Mouse (Mus musculus): ENCODE measurements around the gene Cpped1. TPM values are rescaled to one million over a fixed set of nuclear protein-coding genes. Genes with fewer than 3 reads are reported as not detected.

Cpped1 gene
- polyA plus RNA-seq (2012): 0.37 and 0.41 TPM in 2 replicates

DNA sequence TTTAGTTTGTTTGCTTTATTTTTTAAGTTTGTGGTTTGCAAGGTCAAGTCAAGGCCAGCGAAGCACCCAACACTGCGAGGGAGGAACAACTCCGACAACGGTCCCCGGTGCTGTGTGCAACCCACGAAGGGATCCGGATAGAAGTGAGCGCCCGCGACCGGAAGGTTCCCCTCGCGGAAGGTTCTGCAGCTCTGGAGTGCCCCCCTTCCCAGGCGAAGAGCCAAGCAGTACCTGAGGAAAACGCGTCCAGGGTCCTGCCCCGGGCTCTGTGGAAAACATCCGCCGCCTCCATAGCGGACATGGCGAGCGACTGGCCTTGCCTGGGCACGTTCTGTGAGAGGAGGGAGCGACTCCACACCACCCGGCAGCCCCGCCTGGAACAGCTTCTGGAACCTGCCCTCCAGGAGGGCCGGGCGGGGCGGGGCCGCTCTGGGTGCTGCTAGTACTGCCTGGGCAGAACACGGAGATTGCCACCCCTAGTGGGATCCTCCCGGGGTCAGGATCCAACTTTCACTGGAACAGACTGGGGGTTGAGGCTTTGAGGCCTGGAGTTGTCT lies at the start of gene Cpped1:
TSS of gene Cpped1 (minus strand) at position 411 of the 557 bp plus-strand sequence.
- no peak for TF ChIP-seq GATA1 (IDR thresholded peaks at IDR 0.05; ENCODE audit: low read length)
- TF ChIP-seq TAL1 (IDR thresholded peaks at IDR 0.05; ENCODE audit: low read length): no peak
- Histone ChIP-seq H3K27me3 (ENCODE audit: control insufficient read depth) (no peaks in the 10 kb centered on the region; the same call in 1 of the 2 replicates), H3K9me3 (ENCODE audit: control insufficient read depth, low read length) (no peaks in the 10 kb centered on the region), H3K36me3 (ENCODE audit: control insufficient read depth) (peaks cover 6% of the 10 kb centered on the region), H3K4me3 (replicated peaks) (peak within 1 kb of the TSS; percentile 81), H3K4me1 (ENCODE audit: control insufficient read depth) (peaks cover 21% of the 10 kb centered on the region)

DNA sequence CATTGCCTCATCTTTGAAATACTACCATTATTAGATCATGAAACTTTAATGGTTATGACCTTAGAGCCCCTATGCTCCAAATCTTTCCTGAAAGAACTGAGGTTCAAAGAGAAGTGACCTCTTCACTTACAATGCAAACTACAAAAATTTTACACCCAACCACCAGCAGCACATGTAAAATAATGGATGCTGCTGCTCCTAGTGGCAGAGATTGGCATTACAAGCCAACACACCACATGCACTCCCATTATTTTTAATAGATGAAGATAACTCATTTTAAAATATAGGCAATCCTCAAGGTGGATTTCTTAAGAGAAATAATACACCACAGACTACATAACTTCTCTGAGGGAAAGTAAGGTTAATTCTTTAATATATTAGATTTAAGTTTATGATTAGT lies 31.2 kb upstream of the Cpped1 start:
- H3K36me3 ChIP-seq (ENCODE audit: control insufficient read depth): no peaks in the 10 kb centered on the region
- no peaks in the 10 kb centered on the region for H3K4me1 ChIP-seq (ENCODE audit: control insufficient read depth)
- H3K27me3 ChIP-seq (ENCODE audit: control insufficient read depth): 0 out of 2 replicates have a peak, but pooled peaks cover 2% of the 10 kb centered on the region
- no peak overlapping the region for H3K4me3 ChIP-seq (replicated peaks)
- peaks cover 4% of the 10 kb centered on the region for H3K9me3 ChIP-seq (ENCODE audit: control insufficient read depth, low read length)
- TF ChIP-seq GATA1 (IDR thresholded peaks at IDR 0.05; ENCODE audit: low read length) (no peak), TAL1 (IDR thresholded peaks at IDR 0.05; ENCODE audit: low read length) (no peak)

DNA sequence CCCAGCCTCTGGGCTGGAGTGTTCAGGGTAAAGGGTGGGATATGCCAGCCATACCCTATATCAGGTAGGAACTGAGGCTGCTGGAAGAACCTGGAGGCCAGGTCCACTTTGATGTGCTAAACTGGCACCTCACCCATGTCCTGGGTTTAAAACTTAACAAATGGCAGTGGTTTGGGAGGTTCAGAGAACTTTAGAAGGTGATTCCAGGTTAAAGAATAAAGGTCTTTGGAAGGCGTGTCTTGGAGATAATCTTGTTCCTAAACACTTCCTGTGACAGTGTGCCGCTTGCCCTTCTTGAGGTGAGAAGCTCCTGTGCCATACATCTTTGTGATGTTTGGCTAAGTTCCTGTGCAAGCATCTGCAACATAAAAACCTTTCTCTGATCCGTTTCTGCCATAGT lies 1.6 kb upstream of the Cpped1 start:
- peaks cover 3% of the 10 kb centered on the region for H3K36me3 ChIP-seq (ENCODE audit: control insufficient read depth)
- peaks cover 21% of the 10 kb centered on the region for H3K4me1 ChIP-seq (ENCODE audit: control insufficient read depth)
- H3K27me3 ChIP-seq (ENCODE audit: control insufficient read depth): peaks cover 2% of the 10 kb centered on the region
- no peak for TF ChIP-seq TAL1 (IDR thresholded peaks at IDR 0.05; ENCODE audit: low read length)
- no peak for TF ChIP-seq GATA1 (IDR thresholded peaks at IDR 0.05; ENCODE audit: low read length)
- no peak overlapping the region for H3K4me3 ChIP-seq (replicated peaks)
- no peaks in the 10 kb centered on the region for H3K9me3 ChIP-seq (ENCODE audit: control insufficient read depth, low read length)

DNA sequence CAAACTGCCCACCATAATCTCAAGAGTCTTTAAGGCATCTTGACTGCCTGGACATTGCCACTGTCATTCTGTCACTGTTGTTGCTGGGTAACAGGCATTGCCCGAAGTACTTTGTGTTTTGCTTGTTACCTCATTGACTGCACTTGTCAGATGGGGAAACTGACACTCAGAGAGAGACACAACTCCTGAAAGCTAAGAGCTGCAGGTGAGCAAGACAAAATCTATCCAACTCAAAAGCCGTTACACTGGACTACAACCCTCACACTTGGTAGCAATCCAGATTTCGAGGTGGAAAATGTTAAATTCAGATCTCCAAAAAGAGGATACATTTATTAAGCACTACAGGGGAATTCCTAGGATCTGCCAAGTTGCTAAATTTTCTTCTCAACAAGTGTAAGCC lies 572 bp upstream of the Cpped1 start:
- TF ChIP-seq GATA1 (IDR thresholded peaks at IDR 0.05; ENCODE audit: low read length): no peak
- TF ChIP-seq TAL1 (IDR thresholded peaks at IDR 0.05; ENCODE audit: low read length): no peak
- H3K4me1 ChIP-seq (ENCODE audit: control insufficient read depth): peaks cover 21% of the 10 kb centered on the region
- H3K9me3 ChIP-seq (ENCODE audit: control insufficient read depth, low read length): no peaks in the 10 kb centered on the region
- peaks cover 3% of the 10 kb centered on the region for H3K36me3 ChIP-seq (ENCODE audit: control insufficient read depth)
- peak overlapping the region; percentile 81 for H3K4me3 ChIP-seq (replicated peaks)
- H3K27me3 ChIP-seq (ENCODE audit: control insufficient read depth): peaks cover 2% of the 10 kb centered on the region

DNA sequence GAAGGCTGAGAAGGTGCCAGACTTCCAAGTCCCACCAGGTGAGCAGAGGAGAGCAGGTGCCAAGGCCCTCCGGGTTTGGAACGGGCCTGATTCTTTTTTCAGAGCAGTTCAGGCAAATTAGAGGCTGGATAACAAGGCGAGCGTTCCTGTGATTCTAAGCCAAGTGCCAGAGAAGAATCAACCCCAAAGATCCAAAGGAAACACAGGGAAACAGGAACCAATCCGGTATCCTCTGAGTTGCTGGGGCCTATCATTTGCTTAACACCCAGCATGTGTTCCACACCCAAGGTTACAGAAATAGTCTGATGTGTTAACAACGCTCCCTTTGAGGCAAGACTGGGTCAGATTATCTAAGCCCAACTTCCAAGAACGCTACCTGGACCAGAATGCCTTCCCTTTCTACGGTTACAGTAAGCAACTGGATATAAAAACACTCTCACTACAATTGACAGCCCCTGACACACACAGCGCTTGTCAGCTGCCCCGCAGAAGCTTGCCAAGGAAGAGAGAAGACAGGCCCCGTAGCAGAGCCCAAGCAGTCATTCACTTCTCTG lies 707 bp downstream of the Cpped1 start:
- peaks cover 21% of the 10 kb centered on the region for H3K4me1 ChIP-seq (ENCODE audit: control insufficient read depth)
- no peaks in the 10 kb centered on the region; the same call in 1 of the 2 replicates for H3K27me3 ChIP-seq (ENCODE audit: control insufficient read depth)
- no peaks in the 10 kb centered on the region for H3K9me3 ChIP-seq (ENCODE audit: control insufficient read depth, low read length)

DNA sequence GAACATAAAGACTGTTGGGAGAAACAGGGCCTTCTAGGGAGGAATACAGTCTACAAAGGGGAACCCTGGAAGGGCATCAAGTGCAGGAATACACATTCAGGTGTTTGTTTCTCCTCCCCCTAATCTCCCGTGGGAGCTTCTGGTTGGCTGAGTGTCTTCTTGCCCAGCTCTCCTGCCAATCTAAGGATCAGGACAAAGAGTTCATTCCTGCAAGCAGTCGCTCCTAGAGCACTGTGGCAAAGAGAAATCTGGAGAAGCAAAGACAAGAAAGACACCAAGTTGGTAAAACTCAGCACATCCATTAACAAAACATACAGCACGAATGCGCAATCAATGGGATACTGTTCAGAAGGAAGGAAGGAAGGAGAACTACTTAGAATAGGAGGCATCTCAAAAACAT lies 1.4 kb downstream of the Cpped1 start:
- no peaks in the 10 kb centered on the region for H3K9me3 ChIP-seq (ENCODE audit: control insufficient read depth, low read length)
- H3K27me3 ChIP-seq (ENCODE audit: control insufficient read depth): no peaks in the 10 kb centered on the region; the same call in 1 of the 2 replicates
- H3K36me3 ChIP-seq (ENCODE audit: control insufficient read depth): peaks cover 6% of the 10 kb centered on the region
- peak overlapping the region; percentile 81 for H3K4me3 ChIP-seq (replicated peaks)
- TF ChIP-seq TAL1 (IDR thresholded peaks at IDR 0.05; ENCODE audit: low read length) (no peak), GATA1 (IDR thresholded peaks at IDR 0.05; ENCODE audit: low read length) (no peak)
- H3K4me1 ChIP-seq (ENCODE audit: control insufficient read depth): peaks cover 21% of the 10 kb centered on the region

More for the DNA sequence above, 707 bp downstream of the Cpped1 start:
- H3K4me3 ChIP-seq (replicated peaks): peak overlapping the region; percentile 81
- TF ChIP-seq TAL1 (IDR thresholded peaks at IDR 0.05; ENCODE audit: low read length): no peak
- no peak for TF ChIP-seq GATA1 (IDR thresholded peaks at IDR 0.05; ENCODE audit: low read length)
- peaks cover 6% of the 10 kb centered on the region for H3K36me3 ChIP-seq (ENCODE audit: control insufficient read depth)

DNA sequence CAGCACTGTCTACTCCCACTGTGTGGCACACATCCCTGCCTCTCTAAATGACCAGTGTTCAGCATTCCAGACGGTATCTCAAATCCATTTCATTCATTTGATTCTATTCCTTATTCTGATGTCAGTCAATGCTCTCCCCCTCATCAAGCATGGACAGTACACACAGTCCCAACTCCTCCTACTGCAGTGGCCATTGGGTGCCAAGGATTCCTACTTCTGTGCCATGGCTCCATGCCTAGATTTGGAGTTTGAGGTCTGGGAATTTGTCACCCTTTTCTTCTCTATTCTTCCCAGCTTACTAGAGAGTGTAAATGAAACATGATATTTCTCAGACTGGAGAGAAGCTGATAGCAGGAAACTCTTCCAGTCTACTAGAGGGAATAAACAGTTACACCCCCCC lies 2.3 kb downstream of the Cpped1 start:
- no peaks in the 10 kb centered on the region for H3K27me3 ChIP-seq (ENCODE audit: control insufficient read depth)
- TF ChIP-seq TAL1 (IDR thresholded peaks at IDR 0.05; ENCODE audit: low read length): no peak
- no peak for TF ChIP-seq GATA1 (IDR thresholded peaks at IDR 0.05; ENCODE audit: low read length)
- H3K36me3 ChIP-seq (ENCODE audit: control insufficient read depth): peaks cover 9% of the 10 kb centered on the region
- H3K9me3 ChIP-seq (ENCODE audit: control insufficient read depth, low read length): no peaks in the 10 kb centered on the region
- H3K4me1 ChIP-seq (ENCODE audit: control insufficient read depth): peaks cover 21% of the 10 kb centered on the region
- no peak overlapping the region for H3K4me3 ChIP-seq (replicated peaks)

DNA sequence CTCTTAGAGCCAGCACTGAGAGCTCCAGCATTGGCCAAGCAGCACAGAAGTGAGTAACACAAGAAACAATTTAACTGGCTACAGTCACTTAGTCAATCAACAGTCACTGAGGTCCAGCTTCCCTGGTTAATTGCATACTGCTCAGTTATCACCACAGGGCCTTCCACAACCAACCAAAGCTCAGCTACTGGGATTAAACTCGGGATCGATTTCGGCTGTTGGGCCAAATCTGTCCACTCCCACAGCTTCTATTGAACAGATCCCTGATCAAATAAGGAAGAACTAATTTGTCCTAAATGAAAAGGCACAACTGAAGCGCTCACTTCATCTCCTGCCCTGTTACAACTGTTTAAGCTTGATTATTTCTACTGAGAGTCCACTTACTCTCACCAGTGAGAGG lies 4.0 kb downstream of the Cpped1 start:
- Histone ChIP-seq H3K9me3 (ENCODE audit: control insufficient read depth, low read length) (no peaks in the 10 kb centered on the region), H3K4me3 (replicated peaks) (no peak overlapping the region), H3K27me3 (ENCODE audit: control insufficient read depth) (no peaks in the 10 kb centered on the region), H3K36me3 (ENCODE audit: control insufficient read depth) (peaks cover 21% of the 10 kb centered on the region), H3K4me1 (ENCODE audit: control insufficient read depth) (peaks cover 21% of the 10 kb centered on the region)
- TF ChIP-seq TAL1 (IDR thresholded peaks at IDR 0.05; ENCODE audit: low read length) (no peak), GATA1 (IDR thresholded peaks at IDR 0.05; ENCODE audit: low read length) (no peak)

DNA sequence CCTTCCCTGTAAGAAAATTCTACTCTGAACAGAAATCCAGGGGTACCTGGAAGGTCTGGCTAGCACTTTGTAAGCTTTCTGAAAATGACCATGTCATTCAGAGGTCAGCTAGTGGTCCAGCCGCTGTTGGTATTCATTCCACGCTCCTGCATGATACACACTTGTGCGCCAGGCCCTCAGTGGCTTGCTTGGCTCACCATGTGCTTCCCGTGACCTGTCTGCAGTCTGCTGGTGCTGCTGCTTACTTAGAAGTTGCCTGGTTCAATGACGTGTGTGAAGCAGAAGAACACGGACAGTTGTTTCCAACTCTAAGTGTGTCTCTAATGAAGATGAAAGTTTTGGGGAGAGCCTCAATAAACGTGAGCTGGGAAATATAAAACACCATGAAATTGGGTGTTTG lies 7.2 kb downstream of the Cpped1 start:
- no peak for TF ChIP-seq GATA1 (IDR thresholded peaks at IDR 0.05; ENCODE audit: low read length)
- Histone ChIP-seq H3K4me1 (ENCODE audit: control insufficient read depth) (peaks cover 2% of the 10 kb centered on the region), H3K27me3 (ENCODE audit: control insufficient read depth) (no peaks in the 10 kb centered on the region), H3K36me3 (ENCODE audit: control insufficient read depth) (peaks cover 21% of the 10 kb centered on the region), H3K9me3 (ENCODE audit: control insufficient read depth, low read length) (no peaks in the 10 kb centered on the region), H3K4me3 (replicated peaks) (no peak overlapping the region)
